Mouse (Mus musculus) urinary bladder, adult 18-20 months (tissue): ENCODE measurements around the gene Prph2.
A peak's percentile ranks its signal among the peaks of the same experiment; 100 is the strongest.

Experiments used
- DNase-seq, 2 experiments: peaks; one replicate each; pipeline ENCODE4 v3.0.0; 2022; ENCODE audit warnings: low spot score in 2 of 2, mixed read lengths in 2 of 2

Gene Prph2

DNA sequence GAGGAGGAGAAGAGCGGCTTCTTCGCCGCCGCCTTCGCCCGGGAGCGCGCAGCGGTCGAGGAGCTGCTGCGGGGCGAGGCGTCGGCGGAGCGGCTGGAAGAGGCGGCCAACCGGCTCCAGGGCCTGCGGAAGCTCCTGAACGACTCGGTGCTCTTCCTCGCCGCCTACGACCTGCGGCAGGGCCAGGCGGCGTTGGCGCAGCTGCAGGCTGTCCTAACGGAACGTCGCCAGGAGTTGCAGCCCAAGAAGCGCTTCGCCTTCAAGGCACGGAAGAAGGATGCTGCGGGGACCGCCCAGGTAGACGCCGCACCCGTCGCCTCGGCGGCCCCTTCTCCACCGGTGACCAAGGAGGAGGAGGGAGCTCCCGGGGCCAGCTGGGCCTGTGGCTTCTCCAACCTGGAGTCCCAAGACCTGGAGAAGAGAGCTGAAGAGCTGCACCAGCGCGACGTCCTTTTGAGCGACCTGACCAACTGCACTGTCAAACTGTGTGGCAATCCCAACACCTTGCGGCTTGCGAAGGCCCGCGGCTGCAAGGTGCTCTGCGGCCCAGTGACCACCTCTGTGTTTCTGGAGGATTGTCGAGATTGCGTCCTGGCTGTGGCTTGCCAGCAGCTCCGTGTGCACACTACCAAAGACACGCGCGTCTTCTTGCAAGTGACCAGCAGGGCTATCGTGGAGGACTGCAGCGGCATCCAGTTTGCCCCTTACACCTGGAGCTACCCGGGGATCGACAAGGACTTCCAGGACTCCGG lies 19.2 kb upstream of the Prph2 start:
- peak; percentile 30 to 55 for DNase-seq

DNA sequence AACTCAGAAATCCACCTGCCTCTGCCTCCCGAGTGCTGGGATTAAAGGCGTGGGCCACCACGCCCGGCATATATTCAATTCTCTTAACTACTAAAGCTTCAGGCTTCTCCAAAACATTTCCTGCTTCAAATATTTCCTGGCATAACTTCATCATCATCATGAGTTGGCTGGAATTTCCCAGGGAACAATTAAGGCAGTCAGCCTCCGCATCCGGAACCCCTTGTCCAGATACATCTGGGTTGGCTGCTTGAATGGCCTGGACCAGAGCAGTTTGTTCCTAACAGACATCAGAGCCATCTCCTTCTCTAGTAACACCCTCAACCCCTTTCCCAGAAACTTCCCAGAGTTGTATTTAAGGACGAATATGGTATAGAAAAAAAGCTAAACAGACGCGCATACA lies 14.8 kb upstream of the Prph2 start:
- DNase-seq, result no peak

DNA sequence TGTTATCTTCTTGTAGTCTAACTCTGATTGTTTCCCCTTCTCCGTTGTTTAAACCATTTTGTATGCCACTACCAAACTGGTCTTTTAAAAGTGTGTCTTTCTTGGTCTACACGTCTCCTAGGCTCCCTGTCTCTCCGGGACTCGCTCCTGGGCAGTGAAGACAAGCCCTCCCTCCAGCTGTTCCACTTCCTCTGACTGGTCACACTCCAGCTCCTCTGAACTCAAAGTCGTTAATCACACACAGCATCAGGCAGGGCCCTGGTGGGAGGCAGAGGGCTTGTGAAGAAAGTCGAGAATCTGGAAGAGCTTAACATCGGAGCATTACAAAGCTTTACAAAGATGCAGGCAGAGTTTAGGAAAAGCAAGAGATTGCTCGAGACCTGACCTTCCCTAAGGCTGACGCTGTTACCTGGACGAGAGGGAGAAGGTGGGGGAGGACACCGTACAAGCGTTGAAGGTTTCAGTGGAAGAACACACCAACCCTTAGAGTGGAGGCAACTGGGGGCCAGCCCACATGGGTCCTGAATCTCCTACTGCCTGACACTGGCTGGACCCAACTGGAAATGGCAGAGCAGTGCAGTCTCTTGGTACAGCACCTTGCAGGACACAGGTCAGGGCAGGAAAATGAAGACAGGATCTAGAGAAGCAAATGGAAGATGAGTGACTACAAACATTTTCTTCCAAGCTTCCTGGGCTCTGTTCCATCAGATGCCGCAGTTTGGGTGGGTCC lies 12.9 kb upstream of the Prph2 start:
- DNase-seq, result no peak

DNA sequence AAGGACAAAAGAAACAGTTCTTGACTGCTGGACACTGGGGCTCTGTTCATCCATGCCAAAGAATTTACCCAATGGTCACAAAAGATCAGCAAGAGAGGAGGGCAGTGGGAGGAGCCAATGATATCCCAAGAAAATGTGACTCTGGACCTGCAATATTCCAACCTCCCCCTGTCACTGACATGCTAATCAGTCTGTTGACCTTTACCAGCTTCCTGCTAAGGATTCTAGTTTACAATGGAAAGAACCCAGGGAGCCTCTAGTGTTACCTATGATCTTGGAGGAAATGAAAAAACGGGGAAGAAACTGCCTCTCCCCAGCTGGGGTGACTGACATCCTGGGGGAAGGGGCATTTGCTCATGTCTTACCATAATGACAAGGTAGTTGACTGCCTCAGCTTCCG lies 9.3 kb upstream of the Prph2 start:
- DNase-seq, result no peak

DNA sequence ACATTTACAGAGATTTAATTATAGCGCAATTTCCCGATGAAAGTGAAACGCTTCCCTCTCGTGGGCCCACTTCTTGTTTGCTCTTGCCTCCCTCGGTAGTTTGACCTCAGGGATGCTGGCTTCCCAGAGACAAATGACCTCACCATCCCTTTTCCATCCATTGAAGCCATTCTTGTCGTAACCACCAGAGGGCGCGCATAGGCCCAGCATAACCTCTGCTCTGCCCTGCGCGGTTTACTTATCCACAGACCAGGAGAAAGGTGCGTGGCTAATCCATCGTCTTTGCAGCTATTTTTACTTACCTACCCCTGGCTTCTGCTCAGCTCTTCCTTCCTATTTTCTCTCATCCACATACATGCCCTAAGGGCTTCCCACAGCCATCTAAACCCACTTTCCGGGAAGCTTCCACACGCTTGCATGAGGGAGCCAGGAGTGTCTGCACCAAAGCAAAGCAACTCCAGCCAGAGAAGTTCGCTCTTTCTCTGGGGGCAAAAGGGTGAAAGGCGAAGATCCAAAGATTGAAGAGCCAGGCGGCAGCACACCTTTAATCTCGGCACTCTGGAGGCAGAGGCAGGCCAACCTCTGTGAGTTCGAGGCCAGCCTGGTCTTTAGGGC lies 6.3 kb upstream of the Prph2 start:
- peak; percentile 56 to 59 for DNase-seq

DNA sequence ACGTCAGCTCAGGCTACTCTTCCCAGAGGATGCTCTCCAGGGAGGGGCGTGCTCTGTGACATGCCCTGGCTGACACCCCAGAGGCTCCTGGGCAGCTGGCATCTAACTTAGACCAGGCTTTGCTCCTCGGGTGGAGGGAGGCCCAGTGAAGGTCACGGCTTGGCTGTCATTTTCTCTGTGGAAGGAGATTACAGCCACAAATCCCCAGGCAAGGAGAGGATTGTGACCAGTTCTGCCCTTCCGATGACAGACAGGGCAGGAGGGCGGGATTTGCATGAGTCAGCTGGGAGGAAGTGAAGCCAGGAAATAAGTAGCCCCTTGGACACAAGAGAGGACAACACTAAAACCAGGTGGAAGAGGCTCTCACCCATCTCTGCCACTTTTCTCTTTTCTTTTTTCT lies 2.1 kb downstream of the Prph2 start:
- no peak for DNase-seq

DNA sequence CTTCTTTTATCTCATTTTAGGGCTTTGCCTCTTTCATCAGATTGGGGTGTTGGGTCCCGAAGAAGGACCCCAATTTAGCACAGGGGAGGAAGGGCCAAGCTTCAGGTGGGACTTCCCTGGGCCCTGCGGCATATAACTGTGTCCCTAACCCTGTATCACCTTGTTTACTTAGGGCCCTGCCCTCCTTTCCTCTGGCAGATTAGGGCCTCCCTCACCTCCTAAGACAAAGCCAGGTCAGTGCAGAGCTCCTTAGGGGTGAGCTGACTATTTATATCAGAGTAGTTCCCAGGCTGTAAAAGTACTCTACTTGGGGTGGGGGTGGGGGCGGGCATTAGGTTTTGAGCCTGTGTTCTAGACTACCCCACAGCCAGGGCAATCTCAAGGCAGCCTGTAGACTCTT lies 4.9 kb downstream of the Prph2 start:
- DNase-seq, result no peak

DNA sequence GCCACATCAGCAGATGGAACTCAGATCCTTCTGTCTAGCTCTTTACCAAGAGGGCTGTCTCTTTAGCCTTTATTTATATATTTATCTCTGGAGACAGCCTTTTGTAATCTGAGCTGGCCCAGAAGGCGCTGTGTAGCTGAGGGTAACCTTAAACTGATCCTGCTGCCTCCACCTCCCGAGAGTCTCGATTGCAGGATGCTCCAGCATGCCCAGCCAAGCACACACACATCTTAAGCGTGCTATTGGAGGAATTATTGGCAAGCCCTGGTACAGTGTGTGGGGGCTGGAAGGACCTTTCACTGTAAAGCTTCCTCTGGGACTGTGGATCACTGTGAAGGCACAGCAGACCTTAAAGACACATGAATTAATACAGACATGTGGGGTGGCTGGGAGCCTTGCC lies 8.7 kb downstream of the Prph2 start:
- no peak for DNase-seq

DNA sequence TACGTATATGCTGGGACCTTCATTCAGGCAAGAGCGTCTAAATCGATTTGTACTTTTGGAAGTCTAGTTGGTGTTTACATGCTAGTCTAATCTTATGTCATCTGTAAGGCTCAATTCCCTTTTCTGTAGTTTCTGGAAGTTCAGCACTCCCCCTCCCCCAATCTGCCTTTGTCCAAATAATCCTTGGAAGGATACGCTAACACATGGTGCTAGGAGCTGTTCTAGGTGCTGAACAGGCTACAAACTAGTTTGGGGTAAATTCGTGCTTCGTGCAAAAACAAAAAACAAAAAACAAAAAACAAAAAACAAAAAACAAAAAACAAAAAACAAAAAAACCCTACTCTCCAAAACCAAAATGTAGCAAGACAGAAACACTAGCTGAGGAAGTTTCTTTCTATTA lies 10.6 kb downstream of the Prph2 start:
- no peak for DNase-seq

DNA sequence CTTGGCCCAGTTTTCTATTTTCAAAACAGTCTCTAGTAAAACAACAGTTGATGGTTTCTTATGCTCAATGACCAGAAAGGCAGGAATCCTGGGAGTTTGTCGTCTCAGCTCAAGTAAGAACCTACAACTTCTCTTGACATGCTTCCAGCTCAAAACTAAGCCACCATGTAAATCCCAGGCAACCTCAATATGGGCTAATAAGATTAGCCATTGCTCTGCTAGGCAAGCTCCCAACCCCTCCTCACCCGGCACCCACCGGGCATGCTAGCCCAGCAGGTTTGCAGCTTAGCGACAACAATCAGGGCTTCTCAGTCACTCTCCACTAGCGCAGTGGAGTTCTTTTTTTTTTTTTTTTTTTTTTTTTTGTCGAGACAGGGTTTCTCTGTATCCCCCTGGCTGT lies 15.9 kb downstream of the Prph2 start:
- DNase-seq, result no peak

DNA sequence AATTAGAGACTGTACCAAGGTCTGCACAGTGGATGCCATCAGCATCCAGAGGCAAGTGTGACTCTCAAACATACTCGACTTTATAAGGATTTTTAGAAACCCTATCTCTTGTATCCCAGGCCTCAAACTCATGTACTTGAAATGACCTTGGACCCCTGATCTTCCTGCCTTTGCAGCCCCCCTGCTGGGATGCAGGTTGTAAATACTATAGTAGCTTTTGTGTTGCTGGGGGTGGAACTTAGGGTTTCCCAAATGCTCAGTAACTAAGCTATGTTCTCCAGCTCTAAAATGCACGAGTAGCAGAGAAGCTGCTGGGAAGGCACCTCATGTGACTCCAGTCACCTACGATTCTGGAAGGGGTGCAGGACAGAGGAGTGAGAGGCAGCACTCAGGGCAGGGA lies 16.7 kb downstream of the Prph2 start:
- no peak for DNase-seq

DNA sequence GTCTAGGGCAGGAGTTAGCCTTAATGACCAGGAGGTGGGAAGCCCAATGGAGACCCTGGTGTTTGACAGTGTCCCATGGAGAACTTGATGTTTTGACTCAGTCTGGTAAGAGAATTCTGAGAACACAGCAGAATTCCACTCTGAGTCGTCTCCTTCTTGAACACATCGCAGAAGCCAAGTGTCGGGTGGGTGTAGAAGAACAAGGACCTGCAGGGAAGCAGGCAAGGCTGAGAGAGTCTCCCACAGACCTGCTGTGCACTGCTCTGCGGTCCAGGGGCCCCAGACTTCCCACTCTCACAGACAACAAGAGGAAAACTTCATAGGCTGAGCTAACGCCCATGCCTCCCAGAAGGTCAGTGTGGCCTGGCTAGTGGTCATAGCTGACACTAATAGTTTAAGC lies 17.5 kb downstream of the Prph2 start:
- no peak for DNase-seq

DNA sequence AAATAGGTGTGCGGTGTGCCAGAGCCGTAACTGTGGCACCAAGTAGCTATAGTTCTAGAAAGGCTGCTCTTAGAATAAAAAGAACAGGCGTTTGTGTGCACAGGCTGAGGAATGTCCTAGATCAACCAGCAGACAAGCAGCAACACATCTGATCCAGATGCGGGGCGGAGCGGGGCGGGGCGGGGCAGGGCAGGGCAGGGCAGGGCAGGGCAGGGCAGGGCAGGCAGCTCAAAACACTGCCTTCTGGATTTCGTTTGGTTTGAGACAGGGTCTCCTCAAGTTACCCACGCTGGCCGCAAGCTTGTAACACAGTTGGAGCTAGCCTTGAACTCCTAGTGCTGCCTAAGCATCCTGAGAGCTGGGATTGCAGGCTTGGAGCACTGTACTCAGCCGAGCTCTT lies 19.0 kb downstream of the Prph2 start:
- no peak for DNase-seq

DNA sequence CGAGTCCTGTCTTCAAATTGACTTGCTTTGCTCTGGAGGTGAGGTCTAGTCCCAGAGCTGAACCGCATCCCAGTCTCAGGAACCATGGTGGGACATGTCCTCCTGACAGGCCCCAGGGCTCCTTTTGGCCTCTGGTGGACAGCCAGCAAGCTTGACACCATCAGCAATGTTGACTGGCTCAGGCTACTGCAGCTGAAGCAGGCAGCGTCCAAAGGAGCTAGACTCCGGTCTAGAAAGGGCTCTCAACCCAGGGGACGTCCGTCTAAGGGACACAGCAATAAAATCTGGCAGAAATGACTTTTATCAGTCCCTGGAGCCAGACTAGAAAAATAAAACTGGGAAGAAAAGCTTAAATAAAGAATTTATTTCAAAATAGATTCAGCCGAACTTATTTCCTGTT lies 19.6 kb downstream of the Prph2 start:
- DNase-seq, result no peak

DNA sequence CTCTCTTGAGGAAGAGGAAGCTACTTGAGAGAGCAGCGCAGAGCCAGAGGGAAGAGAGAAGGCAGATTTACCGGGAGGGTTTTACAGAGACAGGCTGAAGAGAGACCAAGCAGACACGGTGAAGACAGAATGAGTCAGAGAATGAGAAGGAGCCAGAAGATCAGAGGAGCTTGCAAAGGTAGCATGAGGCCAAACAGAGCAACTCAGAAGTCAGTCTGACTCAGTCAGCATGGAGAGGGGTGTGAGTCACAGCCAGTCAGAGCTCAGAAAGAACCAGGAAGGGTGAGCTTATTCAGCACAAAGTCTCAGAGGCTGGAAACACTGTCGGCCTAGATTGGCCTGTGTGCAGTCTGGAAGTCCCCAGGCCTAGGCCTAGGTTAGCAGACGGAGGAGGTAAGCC lies 22.7 kb downstream of the Prph2 start:
- peak in 1 of 2 experiments; percentile 36 for DNase-seq

DNA sequence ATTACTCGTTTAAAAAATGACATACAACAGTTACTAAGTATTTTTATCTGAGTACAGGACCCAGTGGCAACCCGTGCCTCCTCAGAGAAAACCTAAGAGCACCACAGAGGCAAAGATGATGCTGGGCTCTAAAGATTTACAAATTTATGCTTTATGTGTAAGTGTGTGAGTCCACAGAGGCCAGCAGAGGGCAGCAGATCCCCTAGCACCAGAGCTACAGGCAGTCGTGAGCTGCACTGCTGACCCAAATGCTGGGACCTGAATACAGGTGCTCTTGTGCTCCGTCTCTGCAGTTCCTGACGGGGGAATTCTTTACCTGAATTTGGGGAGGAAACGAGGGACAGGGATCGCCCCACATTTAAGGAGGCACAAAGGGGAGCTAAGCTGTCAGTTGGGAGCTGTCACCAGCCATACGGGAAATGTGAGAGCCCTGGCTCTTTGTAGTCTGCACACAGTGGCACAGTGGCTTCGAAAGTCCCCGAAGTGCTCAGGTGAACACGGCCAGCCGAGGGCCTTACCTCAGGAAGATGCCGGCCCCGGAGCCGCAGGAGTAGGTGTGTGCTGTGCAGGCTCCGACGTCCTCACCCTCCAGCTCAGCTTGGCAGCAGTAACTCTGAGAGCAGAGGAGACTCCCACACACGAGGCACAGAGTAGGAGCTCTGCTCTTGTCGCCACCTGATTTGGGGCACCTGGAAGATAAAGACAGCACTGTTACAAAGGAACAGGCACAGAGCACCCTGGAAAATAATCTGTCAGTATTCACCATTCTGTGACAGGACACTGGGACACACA lies 23.5 kb downstream of the Prph2 start:
- no peak for DNase-seq

DNA sequence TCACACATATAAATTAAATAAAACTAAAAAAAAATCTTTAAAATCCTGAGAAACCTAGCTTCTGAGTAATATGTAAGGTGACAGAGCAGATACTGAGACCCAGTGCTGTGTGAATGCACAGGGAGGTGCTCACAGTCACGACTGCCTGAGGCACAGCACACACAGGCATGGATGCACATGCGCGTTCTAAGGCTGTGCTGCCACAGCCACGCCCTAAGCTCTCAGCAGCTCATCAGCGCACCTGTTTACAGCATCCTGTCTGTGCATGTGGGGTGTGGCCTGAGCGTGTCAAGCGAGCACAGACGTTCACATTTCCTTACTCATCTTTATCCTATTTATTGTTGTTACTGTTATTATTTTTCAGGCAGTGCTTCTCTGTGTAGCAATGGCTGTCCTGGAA lies 30.2 kb downstream of the Prph2 start:
- DNase-seq, result no peak

DNA sequence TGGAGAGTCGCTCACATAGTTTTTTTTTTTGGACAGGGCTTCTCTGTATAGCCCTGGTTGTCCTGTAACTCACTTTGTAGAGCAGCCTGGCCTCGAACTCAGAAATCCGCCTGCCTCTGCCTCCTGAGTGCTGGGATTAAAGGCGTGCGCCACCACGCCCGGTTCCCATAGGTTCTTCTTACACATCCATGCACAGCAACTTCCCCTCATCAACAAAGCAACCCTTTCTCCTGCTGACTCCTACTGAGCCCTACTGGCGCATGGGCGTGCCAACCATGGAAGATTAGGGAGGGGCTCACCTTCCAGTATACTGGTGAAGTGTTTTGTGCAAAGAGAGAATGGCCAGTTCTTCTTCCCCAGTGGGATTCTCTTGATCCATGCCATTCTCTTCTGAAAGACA lies 32.2 kb downstream of the Prph2 start:
- no peak for DNase-seq

DNA sequence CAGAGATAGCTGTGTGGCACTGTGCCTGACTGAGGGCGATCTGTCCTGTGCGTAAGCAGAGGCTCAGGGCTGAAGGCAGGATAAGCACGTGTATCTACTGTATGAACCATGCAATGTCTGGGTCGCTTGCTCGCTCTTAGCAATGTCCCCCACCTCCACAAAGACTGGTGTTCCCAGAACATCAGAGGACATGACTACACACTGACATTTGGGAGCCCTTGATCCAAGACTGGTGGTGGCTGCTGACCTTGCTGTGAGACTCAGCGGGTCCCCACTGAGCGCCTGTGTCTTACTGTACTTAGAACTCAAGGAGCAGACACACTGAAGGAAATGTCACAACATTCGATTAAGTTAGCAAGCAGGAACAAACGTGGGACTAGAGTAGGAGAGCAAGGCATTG lies 36.0 kb downstream of the Prph2 start:
- no peak for DNase-seq

DNA sequence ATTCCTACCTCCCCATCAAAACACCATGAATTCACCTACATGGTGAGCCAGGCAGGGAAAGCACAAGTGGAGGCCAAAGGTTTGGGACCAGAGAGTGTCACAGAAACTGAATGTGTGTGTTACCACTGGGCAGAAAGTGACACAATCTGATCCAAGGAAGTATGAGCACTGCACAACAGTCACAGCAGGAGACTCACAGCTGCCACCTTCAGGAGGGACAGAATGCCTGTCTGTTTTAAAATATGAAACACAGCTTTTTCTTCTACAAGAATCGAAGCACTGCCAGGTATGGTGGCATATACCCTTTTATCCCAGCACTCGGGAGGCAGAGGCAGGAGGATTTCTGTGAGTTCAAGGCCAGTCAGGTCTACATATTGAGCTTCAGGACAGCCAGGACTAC lies 47.8 kb downstream of the Prph2 start:
- no peak for DNase-seq

DNA sequence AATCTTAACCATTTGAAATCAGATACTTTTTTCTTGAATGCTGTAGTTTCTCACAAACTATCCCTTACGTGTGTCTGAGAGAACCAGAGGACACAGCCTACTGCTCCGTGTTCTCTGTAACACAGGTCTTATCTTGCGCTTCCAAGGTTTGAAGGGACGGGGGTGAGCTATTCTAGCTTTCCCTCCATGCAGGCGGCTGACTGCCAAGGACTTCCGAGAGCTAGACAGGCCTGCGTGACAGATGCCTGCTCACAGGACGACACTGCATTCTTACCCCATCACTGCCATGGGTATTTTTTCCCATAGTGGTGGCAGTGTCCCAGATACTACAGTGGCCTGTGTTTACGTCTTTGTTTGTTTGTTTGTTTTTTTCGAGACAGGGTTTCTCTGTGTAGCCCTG lies 50.0 kb downstream of the Prph2 start:
- no peak for DNase-seq

DNA sequence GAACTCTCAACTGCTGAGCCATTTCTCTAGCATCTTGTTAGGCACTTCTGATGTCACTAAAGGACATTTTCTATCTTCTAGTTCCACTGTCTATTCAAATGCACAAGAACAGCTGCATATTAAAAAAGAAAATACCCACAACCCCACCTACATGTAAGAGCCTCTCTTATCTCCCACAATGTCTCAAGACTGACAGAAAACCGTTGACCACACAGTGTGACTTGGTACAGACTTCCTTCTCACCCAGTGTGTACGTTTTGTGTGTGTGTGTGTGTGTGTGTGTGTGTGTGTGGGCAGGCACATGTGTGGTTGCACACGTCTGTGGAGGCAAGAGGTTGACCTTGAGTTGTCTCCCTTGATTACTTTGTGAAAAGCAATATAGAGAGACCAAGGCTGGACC lies 51.9 kb downstream of the Prph2 start:
- no peak for DNase-seq
